Mouse (Mus musculus) lung, adult 2 months (tissue): ENCODE data around the gene Mroh3.

ENCODE experiments used
- CTCF ChIP-seq: fragments of 200-500 bp; IDR thresholded peaks from 2 replicates; pipeline ENCODE4 v1.5.1; 2011; ENCODE audit warnings: mild to moderate bottlenecking, low read length, control low read depth; ENCODE audit not compliant: insufficient read depth
- POLR2A ChIP-seq: fragments of 200-500 bp; IDR thresholded peaks from 2 replicates; pipeline ENCODE4 v1.6.1; 2011; ENCODE audit warnings: low read depth, mild to moderate bottlenecking, control low read depth, low read length, borderline replicate concordance; ENCODE audit errors: extremely low read depth

DNA sequence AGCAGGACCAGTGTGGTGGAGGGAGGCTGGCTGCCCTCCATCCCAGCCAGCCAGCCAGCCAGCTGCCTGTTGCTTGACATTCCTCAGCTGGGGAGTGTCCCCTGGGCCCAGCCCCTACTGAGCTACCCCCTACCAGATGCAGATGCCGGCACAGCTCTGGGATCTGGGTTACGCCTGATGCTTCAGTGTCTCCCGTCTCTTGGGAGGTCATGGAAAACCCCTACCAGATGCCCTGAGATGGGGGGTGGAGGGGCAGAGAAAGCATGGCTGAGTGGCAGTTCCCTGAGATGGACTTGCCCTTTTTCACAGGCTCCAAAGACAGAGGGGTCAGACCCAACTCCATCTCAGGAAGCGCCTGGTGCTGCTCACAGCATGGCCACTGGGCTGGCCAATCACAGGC lies 76.1 kb downstream of the Mroh3 start:
- TF ChIP-seq CTCF (no peak), POLR2A (no peak)
